Mouse (Mus musculus): ENCODE results near the gene Tmem60.

DNA sequence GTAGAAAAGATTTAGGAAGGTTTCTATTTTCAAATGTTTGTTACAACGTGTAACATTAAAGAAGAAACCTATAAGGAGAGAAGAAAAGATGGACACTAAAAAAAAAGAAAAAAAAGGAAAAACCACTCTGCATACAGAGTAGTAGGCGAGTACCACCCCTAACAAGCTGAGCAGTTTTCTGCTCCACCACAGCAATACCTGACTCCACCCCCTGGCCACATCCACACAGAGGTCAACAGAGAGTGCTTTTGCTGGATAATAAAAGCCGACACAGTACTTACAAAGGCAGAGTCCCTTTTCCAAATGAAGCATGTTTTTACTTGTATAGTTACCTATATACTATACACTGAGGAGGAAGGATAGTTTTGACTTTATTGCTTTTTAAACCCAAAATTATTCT lies 42.6 kb downstream of the Tmem60 start:
- TF ChIP-seq POLR2A (IDR thresholded peaks at IDR 0.05; ENCODE audit: borderline replicate concordance, control insufficient read depth, low read depth, low read length) (no peak), CTCF (IDR thresholded peaks at IDR 0.05; ENCODE audit: control insufficient read depth, insufficient read depth, low read length) (no peak)

All from bone marrow, adult 2 months (tissue).